Mouse (Mus musculus) layer of hippocampus, adult 11-12 months (tissue): Measurements from ENCODE around the gene Rtp2.

Source experiments
- DNase-seq: peaks from one replicate; pipeline ENCODE4 v3.0.0; 2022; ENCODE audit warnings: low spot score

Gene Rtp2

GRCm38 (mm10) chr16:23932294-23932693 is at the start of gene Rtp2:
Rtp2 (minus strand) TSS chr16:23932394.
- no peak for DNase-seq

GRCm38 (mm10) chr16:23980991-23981720 is 49.0 kb upstream of the Rtp2 start:
- no peak for DNase-seq

- no peak for DNase-seq
Observed at GRCm38 (mm10) chr16:23980201-23980870, 48.1 kb upstream of the Rtp2 start.

GRCm38 (mm10) chr16:23979446-23979845 is 47.3 kb upstream of the Rtp2 start:
- DNase-seq, result no peak

DNA sequence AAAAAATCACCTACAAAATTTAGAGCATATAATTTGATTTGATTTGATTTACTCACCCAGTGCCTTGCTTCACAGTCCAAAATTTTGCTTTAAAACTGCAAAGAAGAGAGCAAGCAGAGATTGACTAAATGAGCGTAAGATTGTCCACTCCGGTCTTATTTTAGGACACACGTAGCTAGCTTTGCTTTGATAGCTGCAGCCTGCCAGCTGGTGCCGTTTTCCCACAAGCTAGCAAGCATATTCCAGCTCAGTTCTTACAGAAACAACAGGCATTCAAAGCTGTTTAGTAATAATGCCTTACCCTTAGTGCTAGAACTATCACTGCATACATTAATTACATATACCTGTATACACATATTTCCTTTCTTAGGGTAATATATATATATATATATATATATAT is 46.3 kb upstream of the Rtp2 start:
- DNase-seq, result no peak

DNA sequence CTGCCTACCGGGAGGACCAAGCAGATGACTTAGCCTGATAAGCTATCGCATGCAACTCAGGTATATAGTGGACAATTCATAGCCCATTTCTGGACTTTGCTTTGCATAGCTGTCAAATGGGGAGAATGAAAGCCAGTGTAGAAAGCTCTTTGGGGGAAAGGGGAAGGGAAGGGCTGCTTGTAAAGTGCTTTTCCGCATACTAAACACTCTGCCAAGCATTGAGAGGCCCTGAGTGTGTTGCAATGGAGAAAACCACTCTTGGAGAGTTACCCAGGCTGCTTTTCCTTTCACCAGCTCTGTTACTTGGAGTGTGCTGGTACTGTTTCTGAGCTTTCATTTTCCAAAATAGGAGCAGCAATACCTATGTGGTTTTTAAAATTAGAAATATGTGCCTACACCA is 45.5 kb upstream of the Rtp2 start:
- no peak for DNase-seq

- DNase-seq, result no peak
Observed at GRCm38 (mm10) chr16:23976196-23976595, 44.0 kb upstream of the Rtp2 start.

- no peak for DNase-seq
Observed at GRCm38 (mm10) chr16:23973635-23974367, 41.6 kb upstream of the Rtp2 start.

DNA sequence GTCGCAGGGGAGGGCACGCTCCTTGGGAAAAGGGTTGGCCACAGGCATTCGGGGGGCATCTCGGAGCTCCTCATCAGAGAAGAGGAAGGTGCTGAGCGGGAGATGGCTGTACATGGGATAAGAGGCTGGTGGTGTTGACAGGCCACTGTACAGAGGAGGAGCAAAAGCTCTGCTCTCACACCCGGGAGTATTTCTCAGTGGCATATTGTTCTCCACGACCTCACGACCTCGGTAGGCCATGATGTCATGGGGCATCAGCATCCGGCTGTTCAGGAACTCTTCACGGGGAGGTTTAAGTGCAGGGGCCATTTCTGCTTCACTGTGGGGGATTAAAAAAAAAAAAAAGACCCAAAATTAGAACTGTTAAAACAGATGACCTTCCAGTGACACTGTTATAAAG is 40.7 kb upstream of the Rtp2 start:
- no peak for DNase-seq

- no peak for DNase-seq
Observed at GRCm38 (mm10) chr16:23972126-23972740, 40.0 kb upstream of the Rtp2 start.

DNA sequence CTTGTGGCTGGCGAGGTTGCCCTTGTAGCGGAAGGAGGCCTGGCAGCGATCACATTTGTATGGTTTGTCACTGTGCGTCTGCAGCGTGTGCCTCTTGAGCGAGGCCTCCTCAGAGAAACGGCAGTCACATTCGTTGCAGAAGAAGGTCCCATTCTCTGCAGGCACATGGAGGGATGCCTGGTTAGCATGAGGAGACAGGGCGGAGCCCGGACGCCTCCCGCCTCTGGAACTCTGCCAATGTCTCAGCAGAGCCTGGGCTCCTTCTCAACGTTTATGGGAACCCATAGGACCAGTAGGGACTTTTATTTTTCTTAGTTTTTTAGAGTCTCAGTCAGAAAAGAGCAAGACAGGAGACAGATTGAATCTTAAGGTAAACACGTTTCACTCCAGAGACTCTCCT is 37.7 kb upstream of the Rtp2 start:
- DNase-seq, result no peak

DNA sequence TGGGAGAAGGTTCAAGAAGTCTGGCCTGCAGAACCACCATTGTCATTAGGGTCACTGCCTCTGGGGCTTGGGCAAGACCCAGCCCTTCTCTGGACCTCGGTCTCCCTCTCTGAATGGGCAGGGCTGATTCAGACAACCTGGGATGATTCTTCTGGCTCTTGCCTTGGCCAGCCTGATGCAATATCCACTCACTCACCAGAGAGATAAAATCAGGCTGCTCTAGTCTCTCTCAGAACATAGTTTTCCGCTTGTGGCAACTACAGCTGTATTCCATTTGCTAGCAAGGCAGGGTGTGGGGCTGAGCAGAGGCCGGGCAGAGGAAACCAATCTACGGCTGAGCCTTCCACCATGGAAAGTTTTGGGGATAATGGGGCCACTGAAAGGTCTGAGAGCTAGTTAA is 36.7 kb upstream of the Rtp2 start:
- no peak for DNase-seq

DNA sequence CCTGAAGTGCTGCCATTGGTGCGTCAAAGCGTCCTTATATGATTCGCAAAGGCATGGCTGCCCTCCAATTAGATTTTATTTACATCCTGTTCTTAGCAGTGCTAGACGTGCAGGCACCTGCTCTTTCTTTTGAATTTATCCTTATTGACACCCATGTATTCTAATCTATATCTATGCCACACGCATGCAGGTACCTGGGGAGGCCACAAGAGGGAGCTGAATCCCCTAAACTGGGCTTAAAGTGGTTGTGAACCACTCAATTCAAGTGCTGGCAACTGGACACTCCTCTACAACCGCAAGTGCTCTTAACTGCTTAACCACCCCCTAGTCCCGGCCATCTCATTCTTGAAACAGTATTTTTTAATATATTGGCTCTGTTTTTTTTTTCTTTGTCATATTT is 35.1 kb upstream of the Rtp2 start:
- no peak for DNase-seq

DNA sequence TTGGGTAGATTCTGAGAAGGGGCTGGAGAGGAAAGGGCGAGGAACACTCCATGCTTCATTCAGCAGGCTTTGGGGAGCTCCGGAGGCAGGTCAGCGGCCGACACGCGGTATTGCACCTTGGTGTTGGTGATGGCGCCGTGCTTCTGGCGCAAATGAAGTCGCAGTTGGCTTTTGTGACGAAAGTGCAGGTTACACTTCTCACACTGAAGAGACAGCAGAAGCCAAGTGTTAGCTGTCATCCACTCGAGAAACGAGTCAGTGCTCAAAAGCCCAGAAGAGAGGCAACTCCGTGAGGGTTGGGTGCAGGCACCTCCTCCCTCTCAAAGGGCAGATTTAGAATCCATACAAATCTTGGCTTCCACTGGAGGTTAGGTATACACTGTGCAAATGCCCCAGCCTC is 33.9 kb upstream of the Rtp2 start:
- DNase-seq, result no peak

GRCm38 (mm10) chr16:23964706-23965367 is 32.6 kb upstream of the Rtp2 start:
- no peak for DNase-seq

GRCm38 (mm10) chr16:23963896-23964668 is 31.9 kb upstream of the Rtp2 start:
- DNase-seq, result no peak

DNA sequence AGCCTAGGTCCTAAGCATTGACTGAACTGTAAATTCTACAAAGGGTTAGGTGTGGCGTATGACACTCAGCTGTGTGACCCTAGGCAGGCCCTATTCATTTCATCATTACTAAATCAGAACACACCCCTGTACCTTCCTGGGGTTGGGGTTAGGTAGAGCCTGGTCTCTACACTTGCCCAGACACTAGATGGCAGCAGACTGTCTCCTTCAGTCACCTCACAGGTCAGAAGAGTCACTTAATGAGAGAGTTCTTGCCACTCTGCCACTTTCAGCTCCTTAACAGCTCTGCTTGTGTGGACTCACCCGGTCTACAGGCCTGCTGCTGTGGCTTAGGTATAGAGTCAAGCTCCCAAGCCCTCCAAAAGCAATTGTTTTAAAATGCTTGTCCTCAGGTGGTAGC is 30.2 kb upstream of the Rtp2 start:
- DNase-seq, result peak; percentile 6

GRCm38 (mm10) chr16:23958938-23959337 is 26.7 kb upstream of the Rtp2 start:
- DNase-seq, result no peak

DNA sequence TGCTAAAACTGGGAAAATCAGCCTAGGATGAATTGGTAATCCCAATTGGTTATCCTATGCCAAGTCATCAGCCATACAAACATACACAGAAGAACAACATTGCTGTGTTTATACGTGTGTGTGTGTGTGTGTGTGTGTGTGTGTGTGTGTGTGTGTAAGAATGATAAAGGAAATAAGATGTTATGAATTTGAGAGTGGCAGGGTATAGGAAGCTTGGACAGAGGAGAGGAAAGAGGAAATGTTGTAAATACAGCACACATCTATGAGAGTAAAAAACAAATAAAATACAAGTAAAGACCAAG is 21.7 kb upstream of the Rtp2 start:
- DNase-seq, result no peak

DNA sequence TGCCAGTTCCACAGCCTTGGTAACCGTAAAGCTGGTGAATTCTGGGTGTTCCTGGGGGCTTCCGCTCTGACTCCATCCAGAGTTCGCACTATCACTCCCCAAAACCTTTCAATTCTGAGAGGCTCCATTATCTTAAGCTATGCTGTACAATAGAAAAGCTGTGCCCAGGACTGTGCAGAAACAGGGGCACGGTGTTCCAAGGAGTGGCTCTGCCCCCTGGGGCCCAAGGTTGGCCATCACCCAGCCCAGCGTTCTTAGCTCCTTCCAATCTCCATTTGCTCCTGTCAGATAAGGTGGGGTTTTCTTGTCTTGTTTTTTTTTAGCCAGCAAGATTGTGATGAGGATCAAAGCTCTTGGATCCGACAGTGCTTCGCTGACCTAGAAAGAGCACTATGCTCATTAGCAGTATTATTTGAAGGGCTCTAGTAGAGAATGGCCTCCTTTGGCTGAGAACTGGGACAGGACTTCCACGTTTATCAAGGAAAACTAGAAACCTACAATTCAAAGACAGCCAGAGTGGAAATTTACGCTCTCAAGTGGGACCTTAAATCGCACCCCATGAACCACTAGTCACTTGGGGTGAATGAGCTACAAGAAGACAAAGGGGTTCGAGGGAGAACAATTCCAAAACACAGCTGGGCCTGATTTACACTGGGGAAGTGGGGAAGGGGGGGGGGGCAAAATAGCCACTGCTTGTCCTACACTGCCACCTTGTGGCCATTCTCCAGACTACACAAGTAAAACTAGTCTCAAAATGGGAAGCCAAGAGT is 21.2 kb upstream of the Rtp2 start:
- DNase-seq, result peak; percentile 75
